Mouse (Mus musculus) intestine, postnatal 0 days (tissue): ENCODE measurements around the gene Dcp1b. TPM values are rescaled to one million over a fixed set of nuclear protein-coding genes. Genes with fewer than 3 reads are reported as not detected.

Experiments
- ATAC-seq: fragments of 200-750 bp; cut with Nextera tagmentation; 2 replicates; pipeline ENCODE4 v1.8.0; 2017; ENCODE audit warnings: mild to moderate bottlenecking, moderate TSS enrichment, moderate library complexity
- H3K27ac ChIP-seq: fragments of 300-500 bp; sonication (generic); 2 replicates; pipeline ENCODE4 v1.5.1; 2014; ENCODE audit warnings: mild to moderate bottlenecking, low read depth, low read length, moderate library complexity
- H3K27me3 ChIP-seq: fragments of 300-500 bp; sonication (generic); replicated peaks from 2 replicates; pipeline ENCODE4 v1.6.1; 2014; ENCODE audit warnings: low read length, mixed read lengths; ENCODE audit not compliant: control insufficient read depth, insufficient read depth
- H3K36me3 ChIP-seq: fragments of 300-500 bp; sonication (generic); 2 replicates; pipeline ENCODE4 v1.6.1; 2014; ENCODE audit warnings: mild to moderate bottlenecking, moderate library complexity; ENCODE audit not compliant: control insufficient read depth, insufficient read depth
- H3K4me1 ChIP-seq: fragments of 300-500 bp; sonication (generic); replicated peaks from 2 replicates; pipeline ENCODE4 v1.6.1; 2014; ENCODE audit warnings: antibody characterized with exemption, low read length, mixed read lengths; ENCODE audit not compliant: control insufficient read depth, insufficient read depth
- H3K4me2 ChIP-seq: fragments of 300-500 bp; sonication (generic); replicated peaks from 2 replicates; pipeline ENCODE4 v1.6.1; 2014; ENCODE audit warnings: low read depth, mild to moderate bottlenecking, moderate library complexity
- H3K4me3 ChIP-seq: fragments of 300-500 bp; sonication (generic); 2 replicates; pipeline ENCODE4 v1.5.1; 2014; ENCODE audit warnings: low read depth, low read length
- H3K9ac ChIP-seq: fragments of 300-500 bp; sonication (generic); 2 replicates; pipeline ENCODE4 v1.6.1; 2014; ENCODE audit warnings: mild to moderate bottlenecking, low read depth, low read length
- H3K9me3 ChIP-seq: fragments of 300-500 bp; sonication (generic); 2 replicates; pipeline ENCODE4 v1.6.1; 2016; ENCODE audit warnings: mixed run types; ENCODE audit not compliant: control insufficient read depth
- CTCF ChIP-seq: sonication (generic); IDR thresholded peaks from 2 replicates; pipeline ENCODE4 v1.5.1; 2016; ENCODE audit warnings: low read depth, mild to moderate bottlenecking, control low read depth, antibody characterized with exemption, moderate library complexity
- WGBS: fragments of 180-500 bp; shearing (Covaris S2); extraction: QIAGEN DNeasy Blood & Tissue Kit; methylation state at CpG from one replicate; pipeline ENCODE4 v1.1.7; 2014; 5-methylcytosine and 5-hydroxymethylcytosine counted together
- polyA plus RNA-seq: library from polyadenylated mRNA; unstranded; fragments of >200 nt; fragmentation: Nextera tagmentation; extraction: Ambion mirVana; gene quantifications from 2 replicates; pipeline ENCODE4 v1.2.1, GENCODE M21; 2015

The Dcp1b gene
- polyA plus RNA-seq, 1 experiment from 2014 or later, result 4.9 TPM

DNA sequence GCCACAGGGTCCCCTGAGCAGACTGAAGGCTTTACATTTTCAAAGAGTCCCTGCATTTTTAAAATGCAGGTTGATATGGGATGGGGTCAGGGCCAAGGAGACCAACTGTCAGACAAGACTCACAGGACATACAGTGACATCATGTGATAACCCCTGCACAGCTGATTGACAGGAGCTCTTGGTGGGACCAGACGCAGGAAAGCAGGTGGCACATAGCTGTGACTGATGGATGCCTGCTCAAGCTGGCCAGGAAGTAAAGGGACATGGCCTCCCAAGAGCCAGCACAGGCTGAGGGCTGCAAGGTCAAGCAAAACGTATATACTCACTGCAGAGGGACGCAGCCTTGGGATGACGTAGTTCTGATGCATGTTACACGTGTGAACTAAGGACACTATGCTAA, 60.4 kb downstream of the Dcp1b start:
- no peak for ATAC-seq
- Histone ChIP-seq H3K9me3 (no peaks in the 10 kb centered on the region), H3K36me3 (no peaks in the 10 kb centered on the region), H3K27me3 (no peaks in the 10 kb centered on the region), H3K9ac (no peak overlapping the region), H3K4me2 (no peak overlapping the region), H3K4me3 (no peak overlapping the region), H3K4me1 (no peaks in the 10 kb centered on the region), H3K27ac (no peak overlapping the region)
- TF ChIP-seq CTCF, result no peak
- 66% methylated on average over 5 of the region's 5 CpGs for WGBS

DNA sequence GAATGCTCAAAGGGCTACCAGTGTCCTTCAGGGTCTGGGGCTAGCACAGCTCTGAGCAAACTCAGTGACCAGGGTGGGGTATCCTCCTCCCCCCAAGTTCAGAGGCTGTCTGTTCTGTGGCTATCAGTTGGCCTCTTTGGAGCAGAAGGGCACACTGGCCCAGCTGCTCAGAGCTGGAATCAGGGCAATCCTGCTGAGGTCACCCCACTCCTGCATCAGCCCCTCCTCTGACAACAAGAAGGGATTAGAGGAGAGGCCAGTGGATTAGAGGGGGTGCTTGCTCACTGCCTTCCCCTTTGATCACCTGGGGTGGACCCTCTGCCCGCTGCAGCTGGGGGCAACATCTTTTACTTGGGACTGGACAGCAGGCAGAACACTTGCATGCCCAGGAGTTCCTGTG, 61.2 kb downstream of the Dcp1b start, which contains the start of gene Cacna2d4:
Cacna2d4 (plus strand) TSS at position 286 of the 400 bp plus-strand sequence.
- Histone ChIP-seq H3K4me1 (no peaks in the 10 kb centered on the region), H3K27me3 (no peaks in the 10 kb centered on the region), H3K4me2 (no peak within 1 kb of the TSS), H3K9ac (no peak within 1 kb of the TSS), H3K27ac (no peak within 1 kb of the TSS), H3K9me3 (no peaks in the 10 kb centered on the region), H3K4me3 (no peak within 1 kb of the TSS), H3K36me3 (no peaks in the 10 kb centered on the region)
- WGBS, result 32% methylated on average over 1 of the region's 1 CpGs
- TF ChIP-seq CTCF, result no peak
- ATAC-seq, result no peak

DNA sequence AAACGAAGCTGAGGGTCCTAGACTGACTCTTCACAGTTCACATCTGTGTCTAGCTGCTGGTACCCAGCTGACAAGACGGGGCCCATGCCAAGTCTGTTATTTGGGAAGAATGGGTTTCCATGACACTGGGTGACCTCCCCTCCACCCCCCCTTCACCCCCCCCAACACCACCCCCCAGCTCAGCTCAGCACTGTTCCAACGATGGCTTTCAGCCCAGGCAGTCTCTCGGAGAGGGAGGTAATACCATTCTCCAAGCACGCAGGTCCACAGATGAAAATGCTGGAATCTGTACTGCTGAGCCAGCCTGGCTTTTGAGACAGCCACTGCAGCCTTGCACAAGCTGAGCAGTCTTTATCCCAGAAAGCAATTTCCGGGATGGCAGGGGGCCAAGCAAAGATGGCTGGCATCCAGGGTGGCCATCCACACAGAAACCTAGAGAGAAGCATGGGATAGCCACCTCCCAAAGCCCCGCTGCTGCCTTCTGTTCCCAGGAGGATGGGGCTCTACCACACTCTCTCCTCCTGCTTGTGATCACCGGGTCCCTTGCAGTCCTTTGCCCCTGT, 62.5 kb downstream of the Dcp1b start:
- no peaks in the 10 kb centered on the region for H3K27me3 ChIP-seq
- no peak overlapping the region for H3K4me3 ChIP-seq
- H3K27ac ChIP-seq, result no peak overlapping the region
- H3K9ac ChIP-seq, result no peak overlapping the region
- no peaks in the 10 kb centered on the region for H3K9me3 ChIP-seq
- H3K4me1 ChIP-seq, result no peaks in the 10 kb centered on the region
- WGBS, result 64% methylated on average over 8 of the region's 8 CpGs
- H3K4me2 ChIP-seq, result no peak overlapping the region
- no peak for ATAC-seq
- H3K36me3 ChIP-seq, result no peaks in the 10 kb centered on the region
- no peak for TF ChIP-seq CTCF

DNA sequence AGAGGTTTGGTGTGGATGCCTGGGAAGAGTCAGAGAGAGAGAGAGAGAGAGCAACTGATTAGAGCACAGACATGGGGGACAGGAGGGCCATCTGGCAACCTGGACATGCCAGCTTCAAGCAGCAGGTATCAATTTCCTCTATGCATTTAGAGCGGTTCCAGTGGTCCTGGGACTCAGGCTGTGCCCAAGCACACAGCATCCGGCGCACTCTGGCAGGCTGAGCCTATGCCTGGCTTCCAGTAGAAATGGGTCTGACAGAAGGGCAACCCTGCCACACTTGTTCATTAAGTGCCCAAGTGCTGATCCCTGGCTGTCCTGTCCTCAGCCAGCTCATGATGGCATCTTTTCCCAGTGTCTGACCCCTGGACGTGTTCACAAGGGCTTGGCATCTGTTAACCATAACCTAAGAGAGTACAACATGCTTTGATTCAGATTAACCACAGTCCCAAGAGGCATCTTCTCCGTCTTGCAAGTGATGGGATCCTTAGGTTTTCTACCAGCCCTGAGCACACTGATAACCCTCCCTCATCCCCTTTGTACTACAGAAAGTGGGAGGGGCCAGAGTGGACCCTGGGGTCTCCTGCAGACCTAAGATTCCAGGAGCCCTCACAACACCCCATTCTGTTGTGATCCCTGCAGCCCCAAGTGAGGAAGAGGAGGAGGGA, 64.4 kb downstream of the Dcp1b start:
- Histone ChIP-seq H3K27ac (no peak overlapping the region), H3K4me1 (no peaks in the 10 kb centered on the region), H3K4me2 (no peak overlapping the region), H3K36me3 (no peaks in the 10 kb centered on the region), H3K9me3 (no peaks in the 10 kb centered on the region), H3K27me3 (no peaks in the 10 kb centered on the region), H3K9ac (no peak overlapping the region), H3K4me3 (no peak overlapping the region)
- 80% methylated on average over 5 of the region's 5 CpGs for WGBS
- ATAC-seq, result no peak
- TF ChIP-seq CTCF, result no peak

DNA sequence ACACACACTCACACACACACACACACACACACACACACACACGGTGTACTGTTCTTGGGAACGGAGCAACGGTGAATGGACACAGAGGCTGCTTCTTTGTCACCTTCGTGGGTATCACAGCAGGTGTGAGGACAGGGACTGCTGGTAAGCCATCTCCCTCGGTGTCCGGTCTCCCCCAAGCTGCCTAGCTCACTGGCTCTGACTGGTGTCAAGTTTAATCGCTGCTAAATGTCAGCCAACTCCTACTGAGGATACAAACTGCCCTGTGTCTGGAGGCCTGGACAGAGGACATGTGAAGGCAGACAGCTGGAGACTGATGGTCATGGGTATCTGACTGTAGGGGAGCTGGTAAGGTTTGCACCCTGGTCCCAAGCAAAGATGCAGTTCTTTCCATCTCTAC, 65.2 kb downstream of the Dcp1b start:
- ATAC-seq, result no peak
- WGBS, result 64% methylated on average over 7 of the region's 7 CpGs
- no peak overlapping the region for H3K4me3 ChIP-seq

DNA sequence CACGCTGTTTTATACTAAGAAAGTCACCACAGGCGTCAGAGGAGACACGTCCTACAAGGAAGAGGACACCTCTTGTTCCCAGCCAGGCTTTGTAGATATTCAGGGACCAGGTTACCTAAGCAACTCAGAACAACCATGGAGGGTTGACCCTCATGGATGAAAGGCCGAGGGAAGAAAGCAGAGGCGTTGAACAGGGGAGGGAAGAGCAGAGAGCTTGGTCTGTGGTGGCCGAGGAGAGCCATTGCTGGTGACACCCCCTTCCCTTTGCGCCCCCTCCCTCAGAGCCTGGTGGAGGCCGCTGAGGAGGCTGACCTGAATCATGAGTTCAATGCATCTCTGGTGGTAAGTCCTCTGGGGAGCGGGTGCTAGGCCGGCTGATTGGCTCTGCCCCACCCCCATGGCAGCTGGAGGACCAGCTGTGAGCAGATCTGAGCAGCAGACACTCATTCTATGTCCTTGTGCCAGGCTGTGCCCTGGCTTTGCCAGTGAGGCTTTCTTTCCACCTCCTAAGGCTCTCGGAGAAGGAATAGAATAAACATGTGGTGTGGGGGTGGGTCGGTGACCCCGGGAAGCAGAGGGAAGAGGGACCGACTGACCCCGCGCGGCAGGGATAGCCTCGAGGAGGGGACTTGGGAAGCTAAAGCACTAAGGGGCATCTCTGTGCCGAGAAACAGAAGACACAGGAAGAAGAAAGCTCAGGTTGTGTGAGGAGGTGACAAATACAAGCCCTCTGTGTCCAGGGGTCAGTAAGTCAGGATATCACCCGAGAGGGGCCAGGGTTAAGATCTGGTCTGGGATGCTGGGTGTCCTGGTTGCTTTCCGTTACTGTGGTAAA, 66.0 kb downstream of the Dcp1b start:
- Histone ChIP-seq H3K27me3 (no peaks in the 10 kb centered on the region), H3K4me2 (no peak overlapping the region), H3K4me1 (no peaks in the 10 kb centered on the region), H3K9ac (no peak overlapping the region), H3K9me3 (no peaks in the 10 kb centered on the region), H3K4me3 (no peak overlapping the region), H3K36me3 (no peaks in the 10 kb centered on the region), H3K27ac (no peak overlapping the region)
- TF ChIP-seq CTCF, result no peak
- WGBS, result 50% methylated on average over 21 of the region's 21 CpGs
- no peak for ATAC-seq

More for the DNA sequence above, 65.2 kb downstream of the Dcp1b start:
- Histone ChIP-seq H3K9me3 (no peaks in the 10 kb centered on the region), H3K4me2 (no peak overlapping the region), H3K27me3 (no peaks in the 10 kb centered on the region), H3K27ac (no peak overlapping the region), H3K9ac (no peak overlapping the region), H3K36me3 (no peaks in the 10 kb centered on the region), H3K4me1 (no peaks in the 10 kb centered on the region)
- no peak for TF ChIP-seq CTCF
